Mouse (Mus musculus): ENCODE data around the gene Bola2.

DNA sequence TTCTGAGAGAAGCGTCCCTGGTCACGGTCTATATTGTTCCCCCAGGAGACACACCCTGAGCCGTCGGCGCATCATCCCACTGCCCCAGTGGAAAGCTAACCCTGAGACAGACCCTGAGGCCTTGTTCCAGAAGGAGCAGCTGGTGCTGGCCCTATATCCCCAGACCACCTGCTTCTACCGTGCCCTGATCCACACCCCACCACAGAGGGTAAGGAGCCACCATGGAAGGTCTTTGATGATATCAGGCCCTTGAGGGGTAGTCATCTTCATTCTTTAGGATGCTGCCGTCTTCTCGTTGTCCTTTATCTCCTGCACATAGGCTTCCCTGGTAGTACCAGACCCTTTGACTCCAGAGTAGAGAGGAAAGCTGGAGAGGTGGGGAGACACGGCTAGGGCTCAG lies 23.1 kb upstream of the Bola2 start:
- TF ChIP-seq POLR2A (IDR thresholded peaks at IDR 0.05; ENCODE audit: borderline replicate concordance, extremely low read depth, low read depth, low read length) = no peak
- TF ChIP-seq CTCF (IDR thresholded peaks at IDR 0.05; ENCODE audit: insufficient read depth, low read length) = no peak

Measured in lung, adult 2 months (tissue).